Mouse (Mus musculus) stomach, postnatal 0 days (tissue): Measurements from ENCODE around the gene Gm20721.

Experiments used
- CTCF ChIP-seq: IDR thresholded peaks from 2 replicates; pipeline ENCODE4 v1.5.1; 2016; ENCODE audit warnings: antibody characterized with exemption, low read depth, mild to moderate bottlenecking, moderate library complexity
- EP300 ChIP-seq: optimal IDR thresholded peaks from 2 replicates; pipeline ENCODE3; 2016; ENCODE audit warnings: antibody characterized with exemption

- TF ChIP-seq CTCF (no peak), EP300 (no peak)
Measured at GRCm38 (mm10) chr2:174291662-174292030, 54.9 kb downstream of the Gm20721 start.
